Mouse (Mus musculus) adrenal gland, postnatal 10 days (tissue): ENCODE measurements around the gene Olfr56. TPM values are rescaled to one million over a fixed set of nuclear protein-coding genes. Genes with fewer than 3 reads are reported as not detected.

Experiments used
- DNase-seq: peaks from one replicate; pipeline ENCODE4 v3.0.0; 2021; ENCODE audit warnings: mixed read lengths
- total RNA-seq, 2 experiments: library from RNA; stranded (reverse); gene quantifications; 2 replicates each; pipeline ENCODE4 v1.2.3; 2021

Olfr56 gene
- total RNA-seq, 2 experiments from 2014 or later: 0.18 TPM

GRCm38 (mm10) chr11:49092053-49092586 lies 113.4 kb downstream of the Olfr56 start:
- DNase-seq: no peak

GRCm38 (mm10) chr11:49092786-49093185 lies 114.1 kb downstream of the Olfr56 start:
- no peak for DNase-seq

GRCm38 (mm10) chr11:49093861-49094660 lies 115.4 kb downstream of the Olfr56 start:
- no peak for DNase-seq

GRCm38 (mm10) chr11:49095367-49095766 lies 116.7 kb downstream of the Olfr56 start:
- no peak for DNase-seq

- DNase-seq: no peak
These were observed 121.7 kb downstream of the Olfr56 start for GRCm38 (mm10) chr11:49100409-49100808.

- no peak for DNase-seq
These were observed 122.8 kb downstream of the Olfr56 start for GRCm38 (mm10) chr11:49101500-49101899.

GRCm38 (mm10) chr11:49103047-49103693 lies 124.5 kb downstream of the Olfr56 start:
- DNase-seq: peak; percentile 93

- no peak for DNase-seq
These were observed 127.1 kb downstream of the Olfr56 start for GRCm38 (mm10) chr11:49105752-49106151.

- no peak for DNase-seq
These were observed 129.2 kb downstream of the Olfr56 start for GRCm38 (mm10) chr11:49107650-49108537.

- peak; percentile 40 for DNase-seq
These were observed 130.1 kb downstream of the Olfr56 start for GRCm38 (mm10) chr11:49108833-49109232.

GRCm38 (mm10) chr11:49111000-49111399 lies 132.3 kb downstream of the Olfr56 start:
- DNase-seq: no peak

- DNase-seq: no peak
These were observed 134.0 kb downstream of the Olfr56 start for GRCm38 (mm10) chr11:49112624-49113219.

GRCm38 (mm10) chr11:49114158-49114557 lies 135.5 kb downstream of the Olfr56 start:
- DNase-seq: no peak

- DNase-seq: no peak
These were observed 136.1 kb downstream of the Olfr56 start, which contains the start of gene Olfr1396 for GRCm38 (mm10) chr11:49114774-49115173. Olfr1396 (minus strand) TSS chr11:49114874.

GRCm38 (mm10) chr11:49119635-49120034 lies 140.9 kb downstream of the Olfr56 start:
- DNase-seq: no peak

- no peak for DNase-seq
These were observed 145.5 kb downstream of the Olfr56 start for GRCm38 (mm10) chr11:49124169-49124568.

- DNase-seq: no peak
These were observed 163.3 kb downstream of the Olfr56 start, which contains the start of gene Olfr1395 for GRCm38 (mm10) chr11:49141974-49142373. Olfr1395 (plus strand) TSS chr11:49142274.

GRCm38 (mm10) chr11:49154077-49154476 lies 175.4 kb downstream of the Olfr56 start, which contains the start of gene Olfr1394:
Olfr1394 (plus strand) TSS chr11:49154377.
- DNase-seq: no peak

- DNase-seq: no peak
These were observed 178.4 kb downstream of the Olfr56 start for GRCm38 (mm10) chr11:49156821-49157814.
